Mouse (Mus musculus): ENCODE data around the gene Ushbp1.

- TF ChIP-seq CTCF (IDR thresholded peaks at IDR 0.05; ENCODE audit: low read depth) (0 out of 2 replicates have a peak, but pooled peaks have one; percentile 15), EP300 (IDR thresholded peaks at IDR 0.05; ENCODE audit: low read depth) (no peak)
Observed at GRCm38 (mm10) chr8:71373000-71373399, 22.6 kb downstream of the Ushbp1 start.

Measured in liver, embryonic 14.5 days (tissue).